Mouse (Mus musculus) MEL (cell line): Measurements from ENCODE around the gene Adra2a. TPM values are rescaled to one million over a fixed set of nuclear protein-coding genes. Genes with fewer than 3 reads are reported as not detected.

Experiments used
- DNase-seq: peaks from one replicate; pipeline ENCODE4 v3.0.0; 2011; ENCODE audit warnings: low read depth, low spot score
- H3K27ac ChIP-seq: 2 replicates; pipeline ENCODE4 v1.5.1; 2012; ENCODE audit warnings: low read depth, mild to moderate bottlenecking, control low read depth, low read length, moderate library complexity; ENCODE audit not compliant: control insufficient read depth
- H3K27me3 ChIP-seq, 2 experiments: fragments of 150-350 bp in 1 of 2; sonication (generic) in 1 of 2; 2 replicates each; pipeline ENCODE4 v1.6.1; 2012; ENCODE audit warnings: low read length in 2 of 2, mild to moderate bottlenecking in 2 of 2, improper control_type of control experiment in 1 of 2, moderate library complexity in 1 of 2; ENCODE audit not compliant: insufficient read depth in 2 of 2, control insufficient read depth in 1 of 2
- H3K36me3 ChIP-seq, 2 experiments: 2 replicates each; pipeline ENCODE4 v1.6.1; 2012 to 2014; ENCODE audit warnings: low read length in 2 of 2, improper control_type of control experiment in 1 of 2, inconsistent platforms in 1 of 2, mild to moderate bottlenecking in 1 of 2; ENCODE audit not compliant: insufficient read depth in 2 of 2, control insufficient read depth in 1 of 2
- H3K4me1 ChIP-seq, 2 experiments: fragments of 150-350 bp in 1 of 2; sonication (generic) in 1 of 2; 2 replicates each; pipeline ENCODE4 v1.6.1; 2012; ENCODE audit warnings: low read length in 2 of 2, improper control_type of control experiment in 1 of 2, mild to moderate bottlenecking in 1 of 2; ENCODE audit not compliant: insufficient read depth in 2 of 2, control insufficient read depth in 1 of 2
- H3K4me3 ChIP-seq, 2 experiments: fragments of 150-350 bp in 1 of 2; sonication (generic) in 1 of 2; 2 replicates each; pipeline ENCODE4 v1.5.1; 2012; ENCODE audit warnings: low read depth in 2 of 2, low read length in 2 of 2, mild to moderate bottlenecking in 2 of 2, moderate library complexity in 2 of 2, control low read depth in 1 of 2, improper control_type of control experiment in 1 of 2; ENCODE audit not compliant: control insufficient read depth in 1 of 2, insufficient read depth in 1 of 2
- H3K79me2 ChIP-seq: 2 replicates; pipeline ENCODE4 v1.6.1; 2012; ENCODE audit warnings: mild to moderate bottlenecking, low read length, moderate library complexity; ENCODE audit not compliant: control insufficient read depth, poor library complexity, insufficient read depth
- H3K9ac ChIP-seq: 2 replicates; pipeline ENCODE4 v1.6.1; 2012; ENCODE audit warnings: low read depth, mild to moderate bottlenecking, control low read depth, low read length, moderate library complexity; ENCODE audit not compliant: control insufficient read depth, poor library complexity, severe bottlenecking
- H3K9me3 ChIP-seq: fragments of 150-350 bp; sonication (generic); replicated peaks from 2 replicates; pipeline ENCODE4 v1.6.1; 2012; ENCODE audit warnings: mild to moderate bottlenecking, low read length, improper control_type of control experiment, moderate library complexity; ENCODE audit not compliant: insufficient read depth
- BHLHE40 ChIP-seq: IDR thresholded peaks from 2 replicates; pipeline ENCODE4 v1.6.1; 2012; ENCODE audit warnings: low read depth, mild to moderate bottlenecking, inconsistent platforms, low read length, improper control_type of control experiment, borderline replicate concordance
- CHD2 ChIP-seq: IDR thresholded peaks from 2 replicates; pipeline ENCODE4 v1.6.1; 2011; ENCODE audit warnings: low read length, improper control_type of control experiment
- E2F4 ChIP-seq: IDR thresholded peaks from 2 replicates; pipeline ENCODE4 v1.6.1; 2011; ENCODE audit warnings: low read depth, low read length, improper control_type of control experiment, borderline replicate concordance
- ELF1 ChIP-seq: IDR thresholded peaks from 2 replicates; pipeline ENCODE4 v1.6.1; 2014; ENCODE audit warnings: low read depth, mild to moderate bottlenecking, inconsistent platforms, low read length, improper control_type of control experiment, moderate library complexity
- ETS1 ChIP-seq: IDR thresholded peaks from 2 replicates; pipeline ENCODE4 v1.6.1; 2012; ENCODE audit warnings: low read depth, mild to moderate bottlenecking, inconsistent platforms, low read length, improper control_type of control experiment, moderate library complexity
- HCFC1 ChIP-seq: IDR thresholded peaks from 2 replicates; pipeline ENCODE4 v1.6.1; 2012; ENCODE audit warnings: low read depth, mild to moderate bottlenecking, inconsistent platforms, low read length, improper control_type of control experiment, moderate library complexity
- JUND ChIP-seq: IDR thresholded peaks from 2 replicates; pipeline ENCODE4 v1.6.1; 2011; ENCODE audit warnings: low read depth, mild to moderate bottlenecking, improper control_type of control experiment, low read length
- MAFK ChIP-seq: IDR thresholded peaks from 2 replicates; pipeline ENCODE4 v1.6.1; 2011; ENCODE audit warnings: low read depth, mild to moderate bottlenecking, low read length, improper control_type of control experiment, borderline replicate concordance
- MAX ChIP-seq: IDR thresholded peaks from 2 replicates; pipeline ENCODE4 v1.6.1; 2011; ENCODE audit warnings: low read length, improper control_type of control experiment
- MXI1 ChIP-seq: IDR thresholded peaks from 2 replicates; pipeline ENCODE4 v1.6.1; 2011; ENCODE audit warnings: mild to moderate bottlenecking, low read depth, low read length, improper control_type of control experiment
- MYB ChIP-seq: IDR thresholded peaks from 2 replicates; pipeline ENCODE4 v1.6.1; 2011; ENCODE audit warnings: mild to moderate bottlenecking, low read depth, low read length, improper control_type of control experiment
- MYC ChIP-seq: IDR thresholded peaks from 2 replicates; pipeline ENCODE4 v1.6.1; 2011; ENCODE audit warnings: low read depth, mild to moderate bottlenecking, low read length, improper control_type of control experiment, moderate library complexity
- NELFE ChIP-seq: IDR thresholded peaks from 2 replicates; pipeline ENCODE4 v1.6.1; 2011; ENCODE audit warnings: low read depth, low read length, improper control_type of control experiment
- NRF1 ChIP-seq: IDR thresholded peaks from 2 replicates; pipeline ENCODE4 v1.6.1; 2014; ENCODE audit warnings: low read depth, mild to moderate bottlenecking, inconsistent platforms, low read length, improper control_type of control experiment, moderate library complexity; ENCODE audit not compliant: poor library complexity, insufficient read depth, severe bottlenecking
- POLR2A ChIP-seq, 2 experiments: IDR thresholded peaks; 2 replicates each; pipeline ENCODE4 v1.6.1; 2011 to 2012; ENCODE audit warnings: low read length in 2 of 2, mild to moderate bottlenecking in 2 of 2, control low read depth in 1 of 2, improper control_type of control experiment in 1 of 2, low read depth in 1 of 2, moderate library complexity in 1 of 2; ENCODE audit not compliant: control insufficient read depth in 1 of 2, insufficient read depth in 1 of 2, poor library complexity in 1 of 2
- POLR2AphosphoS2 ChIP-seq: IDR thresholded peaks from 2 replicates; pipeline ENCODE4 v1.6.1; 2011; ENCODE audit warnings: low read length, improper control_type of control experiment
- RAD21 ChIP-seq: IDR thresholded peaks from 2 replicates; pipeline ENCODE4 v1.6.1; 2011; ENCODE audit warnings: mild to moderate bottlenecking, low read depth, low read length, improper control_type of control experiment
- SIN3A ChIP-seq: IDR thresholded peaks from 2 replicates; pipeline ENCODE4 v1.6.1; 2012; ENCODE audit warnings: low read length, improper control_type of control experiment, inconsistent platforms
- TCF12 ChIP-seq: IDR thresholded peaks from 2 replicates; pipeline ENCODE4 v1.6.1; 2014; ENCODE audit warnings: low read depth, mild to moderate bottlenecking, inconsistent platforms, low read length, improper control_type of control experiment, moderate library complexity
- USF1 ChIP-seq: IDR thresholded peaks from 2 replicates; pipeline ENCODE4 v1.6.1; 2014; ENCODE audit warnings: low read depth, mild to moderate bottlenecking, inconsistent platforms, low read length, improper control_type of control experiment, moderate library complexity
- USF2 ChIP-seq, 2 experiments: IDR thresholded peaks; 2 replicates each; pipeline ENCODE4 v1.6.1; 2011 to 2012; ENCODE audit warnings: improper control_type of control experiment in 2 of 2, low read length in 2 of 2, borderline replicate concordance in 1 of 2, inconsistent platforms in 1 of 2, low read depth in 1 of 2, mild to moderate bottlenecking in 1 of 2; ENCODE audit not compliant: insufficient read depth in 1 of 2
- ZC3H11A ChIP-seq: IDR thresholded peaks from 2 replicates; pipeline ENCODE4 v1.6.1; 2012; ENCODE audit warnings: low read depth, mild to moderate bottlenecking, inconsistent platforms, low read length, improper control_type of control experiment
- ZKSCAN1 ChIP-seq: IDR thresholded peaks from 2 replicates; pipeline ENCODE4 v1.6.1; 2012; ENCODE audit warnings: low read depth, mild to moderate bottlenecking, inconsistent platforms, low read length, improper control_type of control experiment, moderate library complexity
- ZMIZ1 ChIP-seq: IDR thresholded peaks from 2 replicates; pipeline ENCODE4 v1.6.1; 2012; ENCODE audit warnings: low read depth, mild to moderate bottlenecking, inconsistent platforms, low read length, improper control_type of control experiment, moderate library complexity
- ZNF384 ChIP-seq: IDR thresholded peaks from 2 replicates; pipeline ENCODE4 v1.6.1; 2012; ENCODE audit warnings: low read depth, mild to moderate bottlenecking, inconsistent platforms, low read length, improper control_type of control experiment
- polyA plus RNA-seq, 2 experiments: library from polyadenylated mRNA; stranded (reverse) in 1 of 2; unstranded in 1 of 2; fragments of >175 nt in 1 of 2; fragments of >200 nt in 1 of 2; gene quantifications; 2 replicates each; pipeline versions ENCODE4 v1.2.1 to v1.2.4; 2012; ENCODE audit warnings: low replicate concordance in 2 of 2, low read depth in 1 of 2; ENCODE audit not compliant: insufficient read length in 2 of 2, insufficient read depth in 1 of 2, missing spikeins in 1 of 2
- total RNA-seq: library from RNA; depleted of rRNA; stranded (reverse); fragments of 300-350 nt; gene quantifications from 2 replicates; pipeline ENCODE4 v1.2.3, GENCODE M21; 2012

Gene Adra2a
- total and polyA plus RNA-seq, 3 experiments, result 0.58 to 2.7 TPM; not detected in 1

DNA sequence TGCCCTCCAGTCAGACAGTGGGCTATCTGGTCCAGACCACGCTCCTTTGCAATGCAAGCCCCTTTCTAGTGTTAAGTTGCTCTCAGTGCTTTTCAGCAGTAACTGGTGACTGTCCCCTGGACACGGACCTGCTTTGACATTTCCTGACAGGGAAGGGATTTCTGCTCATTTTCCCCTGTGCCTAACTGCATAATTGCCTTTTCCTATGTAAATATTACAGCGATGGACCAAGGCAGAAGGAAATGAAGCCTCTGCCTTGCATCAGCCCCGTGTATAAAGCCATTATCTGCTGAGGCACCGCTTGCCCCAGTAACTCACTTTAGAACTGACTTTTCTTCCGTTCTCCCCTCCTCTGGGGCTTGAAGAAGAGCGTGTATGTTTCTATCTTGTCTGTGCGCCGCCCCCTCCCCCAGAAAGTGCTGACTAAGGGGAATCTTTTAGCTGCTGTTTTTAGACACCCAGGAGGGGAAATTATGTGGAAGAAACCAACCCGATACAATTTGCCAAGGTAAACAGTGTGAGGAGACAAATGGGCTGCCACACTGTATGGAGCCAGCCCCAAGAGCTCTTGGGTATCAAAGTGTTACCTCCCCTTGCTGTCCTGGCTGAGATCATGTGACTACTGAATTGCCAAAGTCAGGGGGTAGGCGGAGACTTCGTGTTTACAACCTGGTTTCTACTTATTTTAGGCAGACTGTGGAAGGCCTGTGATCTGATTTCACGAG, 4.4 kb downstream of the Adra2a start:
- Histone ChIP-seq H3K27me3 (no peaks in the 10 kb centered on the region), H3K27ac (no peak overlapping the region), H3K4me1 (peaks cover 0 to 10% of the 10 kb centered on the region in 2 experiments; a peak in 2 of 4 replicates), H3K4me3 (no peak overlapping the region), H3K9ac (no peak overlapping the region), H3K79me2 (no peaks in the 10 kb centered on the region; the same call in 1 of the 2 replicates), H3K36me3 (no peaks in the 10 kb centered on the region), H3K9me3 (no peaks in the 10 kb centered on the region)
- peak; percentile 82 for TF ChIP-seq MAFK
- TF ChIP-seq ZNF384, result no peak
- TF ChIP-seq ZMIZ1, result no peak
- no peak for TF ChIP-seq JUND
- TF ChIP-seq USF1, result peak; percentile 64
- no peak for TF ChIP-seq CHD2
- no peak for TF ChIP-seq MYB
- TF ChIP-seq MXI1, result no peak
- DNase-seq, result no peak

- no peaks in the 10 kb centered on the region for H3K9me3 ChIP-seq
- H3K4me3 ChIP-seq, result no peak overlapping the region
- H3K79me2 ChIP-seq, result no peaks in the 10 kb centered on the region
- H3K9ac ChIP-seq, result no peak overlapping the region
- no peak overlapping the region for H3K27ac ChIP-seq
- H3K4me1 ChIP-seq, result peaks cover 0 to 10% of the 10 kb centered on the region in 2 experiments; a peak in 2 of 4 replicates
- no peaks in the 10 kb centered on the region for H3K36me3 ChIP-seq
- peak; percentile 54 for DNase-seq
- H3K27me3 ChIP-seq, result no peaks in the 10 kb centered on the region
- no peak for TF ChIP-seq TCF12
- TF ChIP-seq POLR2AphosphoS2, result no peak
- TF ChIP-seq E2F4, result no peak
- TF ChIP-seq MXI1, result no peak
Observed at GRCm38 (mm10) chr19:54051651-54052050, 7.7 kb downstream of the Adra2a start.

- Histone ChIP-seq H3K4me3 (no peak overlapping the region), H3K27me3 (no peaks in the 10 kb centered on the region)
- TF ChIP-seq TCF12, result no peak
- TF ChIP-seq MYC, result no peak
- no peak for TF ChIP-seq USF2 (IDR thresholded peaks at IDR 0.05; ENCODE audit: borderline replicate concordance in 1 of 2, insufficient read depth in 1 of 2, low read depth in 1 of 2, low read length in 2 of 2)
- no peak for TF ChIP-seq USF1
- no peak for TF ChIP-seq ZC3H11A
- no peak for TF ChIP-seq BHLHE40
- TF ChIP-seq ZKSCAN1, result no peak
- TF ChIP-seq HCFC1, result no peak
- no peak for TF ChIP-seq RAD21
- TF ChIP-seq ELF1, result no peak
- no peak for TF ChIP-seq MYB
- no peak for TF ChIP-seq MAFK
- TF ChIP-seq ETS1, result no peak
- TF ChIP-seq MAX, result no peak
- no peak for TF ChIP-seq SIN3A
- no peak for TF ChIP-seq NELFE
- no peak for TF ChIP-seq POLR2A (IDR thresholded peaks at IDR 0.05; ENCODE audit: control insufficient read depth in 1 of 2, insufficient read depth in 1 of 2, low read depth in 1 of 2, low read length in 2 of 2, poor library complexity in 1 of 2)
- no peak for TF ChIP-seq NRF1
Observed at GRCm38 (mm10) chr19:54055845-54056244, 11.9 kb downstream of the Adra2a start.

More at GRCm38 (mm10) chr19:54055845-54056244, 11.9 kb downstream of the Adra2a start:
- no peak overlapping the region for H3K9ac ChIP-seq
- DNase-seq, result no peak
- H3K79me2 ChIP-seq, result no peaks in the 10 kb centered on the region
- peaks cover 0 to 10% of the 10 kb centered on the region in 2 experiments; a peak in 2 of 4 replicates for H3K4me1 ChIP-seq
- H3K36me3 ChIP-seq, result no peaks in the 10 kb centered on the region
- no peak overlapping the region for H3K27ac ChIP-seq
- no peaks in the 10 kb centered on the region for H3K9me3 ChIP-seq
